Mouse (Mus musculus) midbrain, embryonic 14.5 days (tissue): ENCODE data around the gene Rsph3a. TPM values are rescaled to one million over a fixed set of nuclear protein-coding genes. Genes with fewer than 3 reads are reported as not detected.
"Not testable (repeated sequence)": the region's sequence is repeated elsewhere in the genome, so short reads cannot be mapped to it uniquely, and the experiment has no call there.

Source experiments
- ATAC-seq: fragments of 200-750 bp; cut with Nextera tagmentation; 2 replicates; pipeline ENCODE4 v1.8.0; 2017; ENCODE audit warnings: moderate number of reproducible peaks, moderate library complexity; ENCODE audit not compliant: low FRiP score, low TSS enrichment
- DNase-seq: peaks from one replicate; pipeline ENCODE4 v3.0.0-alpha.2; 2015
- H3K27ac ChIP-seq: fragments of 300-500 bp; sonication (generic); replicated peaks from 2 replicates; pipeline ENCODE4 v1.5.1; 2014; ENCODE audit warnings: mild to moderate bottlenecking, low read depth, low read length, moderate library complexity
- H3K27me3 ChIP-seq: fragments of 300-500 bp; sonication (generic); 2 replicates; pipeline ENCODE4 v1.6.1; 2014; ENCODE audit warnings: low read length, control low read depth, mixed read lengths; ENCODE audit not compliant: control insufficient read depth, insufficient read depth
- H3K36me3 ChIP-seq: fragments of 300-500 bp; sonication (generic); 2 replicates; pipeline ENCODE4 v1.6.1; 2014; ENCODE audit warnings: low read length, control low read depth; ENCODE audit not compliant: control insufficient read depth, insufficient read depth
- H3K4me1 ChIP-seq: fragments of 300-500 bp; sonication (generic); 2 replicates; pipeline ENCODE4 v1.6.1; 2014; ENCODE audit warnings: mild to moderate bottlenecking, antibody characterized with exemption, low read length, control low read depth; ENCODE audit not compliant: control insufficient read depth, insufficient read depth
- H3K4me2 ChIP-seq: fragments of 300-500 bp; sonication (generic); 2 replicates; pipeline ENCODE4 v1.6.1; 2014; ENCODE audit warnings: mild to moderate bottlenecking, low read length, moderate library complexity
- H3K4me3 ChIP-seq: fragments of 300-500 bp; sonication (generic); replicated peaks from 2 replicates; pipeline ENCODE4 v1.5.1; 2014; ENCODE audit warnings: low read depth, low read length
- H3K9ac ChIP-seq: fragments of 300-500 bp; sonication (generic); replicated peaks from 2 replicates; pipeline ENCODE4 v1.6.1; 2014; ENCODE audit warnings: mild to moderate bottlenecking, low read length, moderate library complexity
- H3K9me3 ChIP-seq: fragments of 300-500 bp; sonication (generic); 2 replicates; pipeline ENCODE4 v1.6.1; 2016; ENCODE audit warnings: low read length, control low read depth, mixed read lengths; ENCODE audit not compliant: control insufficient read depth
- WGBS: fragments of 180-500 bp; shearing (Covaris S2); extraction: QIAGEN DNeasy Blood & Tissue Kit; methylation state at CpG from one replicate; pipeline ENCODE4 v1.1.7; 2014; 5-methylcytosine and 5-hydroxymethylcytosine counted together
- polyA plus RNA-seq: library from polyadenylated mRNA; unstranded; fragments of >200 nt; fragmentation: Nextera tagmentation; extraction: Ambion mirVana; gene quantifications from 2 replicates; pipeline ENCODE4 v1.2.1, GENCODE M21; 2014

The Rsph3a gene
- polyA plus RNA-seq, 1 experiment from 2014 or later: 84.0 TPM

- not testable (repeated sequence) for ATAC-seq, H3K4me3 ChIP-seq, H3K9ac ChIP-seq, H3K4me2 ChIP-seq, DNase-seq, H3K36me3 ChIP-seq, H3K4me1 ChIP-seq, H3K27me3 ChIP-seq, H3K27ac ChIP-seq, H3K9me3 ChIP-seq
- 83% methylated on average over 10 of the region's 10 CpGs for WGBS
Observed at GRCm38 (mm10) chr17:8003248-8003647, 57.8 kb downstream of the Rsph3a start.

DNA sequence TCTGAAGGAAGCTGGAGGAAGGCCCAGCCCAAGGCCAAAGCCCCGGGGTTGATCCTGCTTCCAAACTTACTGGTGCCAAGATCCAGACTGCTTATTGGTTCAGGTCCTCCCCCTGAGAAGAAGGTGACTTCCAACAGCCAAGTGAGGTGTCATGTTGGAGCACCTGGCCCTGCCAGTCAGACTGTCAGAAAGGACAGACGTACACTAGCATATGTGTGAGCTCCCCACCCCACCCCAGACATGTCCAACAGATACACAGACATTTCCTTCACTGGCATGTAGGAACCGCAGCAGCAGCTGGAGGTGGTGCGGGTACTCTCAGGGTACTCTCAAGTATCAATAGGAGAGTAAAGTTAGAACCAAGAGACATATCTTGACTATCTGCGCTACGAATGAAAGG, 61.4 kb downstream of the Rsph3a start:
- H3K36me3 ChIP-seq, H3K9ac ChIP-seq, H3K27ac ChIP-seq, DNase-seq, ATAC-seq, H3K4me1 ChIP-seq, H3K27me3 ChIP-seq, H3K4me3 ChIP-seq, H3K9me3 ChIP-seq, H3K4me2 ChIP-seq: not testable (repeated sequence)
- 86% methylated on average over 1 of the region's 6 CpGs for WGBS

DNA sequence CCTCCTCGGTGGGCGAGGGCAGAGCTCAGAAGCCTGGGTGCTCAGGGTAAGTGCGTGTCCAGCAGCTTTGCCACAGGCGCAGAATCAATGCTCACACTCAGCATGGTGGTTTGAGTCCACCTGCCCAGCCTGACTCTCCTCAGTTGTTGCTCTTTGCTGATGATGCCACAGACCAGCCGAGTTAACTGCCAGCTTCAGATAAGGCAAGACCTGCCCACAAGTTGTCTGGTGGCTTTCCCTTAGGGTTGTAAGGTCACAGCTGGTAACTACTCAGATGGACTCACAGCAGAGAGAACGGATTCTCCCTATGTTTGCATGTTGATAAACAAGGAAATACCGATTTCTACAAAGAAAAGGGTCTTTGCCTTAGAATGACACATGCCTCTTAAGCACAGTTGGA, 64.2 kb downstream of the Rsph3a start:
- not testable (repeated sequence) for H3K36me3 ChIP-seq, H3K27me3 ChIP-seq, H3K4me3 ChIP-seq, H3K4me1 ChIP-seq, H3K9ac ChIP-seq, H3K27ac ChIP-seq, ATAC-seq, H3K9me3 ChIP-seq, H3K4me2 ChIP-seq, DNase-seq
- 90% methylated on average over 5 of the region's 7 CpGs for WGBS

DNA sequence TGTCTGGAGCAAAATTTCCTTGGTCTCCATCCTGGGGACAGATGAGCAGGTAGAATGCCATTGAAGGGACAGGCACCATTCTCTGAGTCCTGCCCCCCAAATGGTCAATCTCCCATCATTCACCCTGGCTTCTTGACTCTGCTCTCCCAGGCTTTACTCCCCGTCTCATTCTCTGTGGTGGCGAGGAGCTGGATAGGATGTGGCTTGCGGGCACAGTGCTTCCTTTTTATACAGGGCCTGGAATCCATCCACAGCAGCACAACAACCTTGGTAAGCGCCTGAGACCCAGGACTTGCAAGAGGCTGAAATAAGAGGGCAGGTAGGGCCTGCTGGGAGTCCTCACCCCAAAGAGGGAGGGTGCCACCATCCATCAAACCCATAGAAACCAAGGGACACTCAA, 68.6 kb downstream of the Rsph3a start:
- not testable (repeated sequence) for ATAC-seq

GRCm38 (mm10) chr17:8022675-8023074, 77.3 kb downstream of the Rsph3a start:
- not testable (repeated sequence) for H3K36me3 ChIP-seq, H3K4me3 ChIP-seq, H3K4me2 ChIP-seq, H3K27ac ChIP-seq, H3K27me3 ChIP-seq, H3K4me1 ChIP-seq, DNase-seq, H3K9me3 ChIP-seq, ATAC-seq, H3K9ac ChIP-seq
- WGBS: no CpG with 5 or more reads among the region's 6 CpGs

More for the DNA sequence above, 68.6 kb downstream of the Rsph3a start:
- H3K9ac ChIP-seq, H3K4me2 ChIP-seq, H3K27me3 ChIP-seq, H3K27ac ChIP-seq, H3K4me3 ChIP-seq, DNase-seq, H3K9me3 ChIP-seq, H3K36me3 ChIP-seq, H3K4me1 ChIP-seq: not testable (repeated sequence)
- WGBS: 86% methylated on average over 3 of the region's 4 CpGs

DNA sequence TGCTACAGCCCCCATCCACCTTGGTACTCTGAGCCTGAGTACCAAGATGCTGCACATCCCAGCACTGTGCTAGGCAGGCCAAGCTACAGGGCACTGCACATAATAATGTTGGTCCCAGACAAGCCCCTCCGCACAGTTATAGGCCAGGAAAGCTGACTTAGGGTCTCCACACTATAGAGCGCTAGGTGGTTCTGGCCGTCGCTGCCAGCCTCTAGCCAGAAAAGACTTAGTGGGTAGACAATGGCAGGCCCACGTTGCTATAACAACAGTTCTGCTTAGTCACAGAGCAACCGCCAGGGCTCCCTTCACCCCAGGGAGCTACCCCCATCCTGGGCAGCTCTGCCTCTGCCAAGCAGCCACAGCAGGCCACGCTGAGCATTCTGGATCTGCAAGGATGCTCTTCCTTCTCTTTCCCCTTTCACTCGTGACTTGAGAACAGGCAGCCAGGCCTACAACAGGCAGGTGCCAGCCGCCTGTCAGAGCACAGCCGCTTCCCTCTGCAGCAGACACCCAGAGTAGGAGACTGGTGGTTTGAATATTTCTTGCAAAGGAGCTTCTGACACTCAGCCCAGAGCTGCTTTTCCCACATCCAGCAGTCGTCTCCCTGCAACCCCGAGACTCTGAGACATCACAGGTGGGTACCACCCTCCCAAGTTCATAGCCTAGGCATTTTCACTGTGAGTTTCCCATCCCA, 82.2 kb downstream of the Rsph3a start:
- not testable (repeated sequence) for H3K9ac ChIP-seq, H3K9me3 ChIP-seq, H3K4me2 ChIP-seq, DNase-seq, H3K4me3 ChIP-seq, H3K4me1 ChIP-seq, H3K27me3 ChIP-seq, H3K36me3 ChIP-seq, H3K27ac ChIP-seq
- peak; percentile 86 for ATAC-seq
- no CpG with 5 or more reads among the region's 12 CpGs for WGBS

Other genes starting within 250 kb of the Rsph3a start
- 3.5 and 3.8 TPM in 2 replicates for gene Fndc1, start 118.3 kb upstream of the Rsph3a start, polyA plus RNA-seq
- 0.39 and 0.58 TPM in 2 replicates for gene Tagap, start 19.6 kb upstream of the Rsph3a start, polyA plus RNA-seq
- 0.15 TPM in 1 of 2 replicates, not detected in the other for gene Gm49673, start 202.2 kb downstream of the Rsph3a start, polyA plus RNA-seq
- 10.8 and 11.8 TPM in 2 replicates for gene Rnaset2a, start 202.5 kb downstream of the Rsph3a start, polyA plus RNA-seq
- 26.2 and 31.7 TPM in 2 replicates for gene Fgfr1op, start 219.9 kb downstream of the Rsph3a start, polyA plus RNA-seq